Mouse (Mus musculus) embryonic facial prominence, embryonic 12.5 days (tissue): Measurements from ENCODE around the gene Ndc80. TPM values are rescaled to one million over a fixed set of nuclear protein-coding genes. Genes with fewer than 3 reads are reported as not detected.
"Not testable (repeated sequence)": the region's sequence is repeated elsewhere in the genome, so short reads cannot be mapped to it uniquely, and the experiment has no call there.

Source experiments
- ATAC-seq: fragments of 200-750 bp; cut with Nextera tagmentation; 2 replicates; pipeline ENCODE4 v1.8.0; 2017; ENCODE audit not compliant: insufficient number of reproducible peaks, insufficient read depth, low FRiP score, low TSS enrichment
- H3K27ac ChIP-seq: fragments of 300-500 bp; sonication (generic); 2 replicates; pipeline ENCODE4 v1.5.1; 2016; ENCODE audit warnings: mild to moderate bottlenecking
- H3K27me3 ChIP-seq: fragments of 300-500 bp; sonication (generic); 2 replicates; pipeline ENCODE4 v1.6.1; 2016; ENCODE audit warnings: mild to moderate bottlenecking, moderate library complexity
- H3K36me3 ChIP-seq: fragments of 300-500 bp; sonication (generic); 2 replicates; pipeline ENCODE4 v1.6.1; 2016; ENCODE audit warnings: mild to moderate bottlenecking
- H3K4me1 ChIP-seq: fragments of 300-500 bp; sonication (generic); 2 replicates; pipeline ENCODE4 v1.6.1; 2016
- H3K4me2 ChIP-seq: fragments of 300-500 bp; sonication (generic); replicated peaks from 2 replicates; pipeline ENCODE4 v1.6.1; 2016; ENCODE audit warnings: mild to moderate bottlenecking, moderate library complexity
- H3K4me3 ChIP-seq: fragments of 300-500 bp; sonication (generic); 2 replicates; pipeline ENCODE4 v1.5.1; 2016; ENCODE audit warnings: mild to moderate bottlenecking
- H3K9ac ChIP-seq: fragments of 300-500 bp; sonication (generic); 2 replicates; pipeline ENCODE4 v1.6.1; 2016; ENCODE audit warnings: mild to moderate bottlenecking, moderate library complexity
- H3K9me3 ChIP-seq: fragments of 300-500 bp; sonication (generic); 2 replicates; pipeline ENCODE4 v1.6.1; 2016; ENCODE audit warnings: mild to moderate bottlenecking, moderate library complexity
- WGBS: fragments of 180-500 bp; shearing (Covaris S2); methylation state at CpG from one replicate; pipeline ENCODE4 v1.1.7; 2016; 5-methylcytosine and 5-hydroxymethylcytosine counted together
- polyA plus RNA-seq: library from polyadenylated mRNA; unstranded; fragments of >200 nt; fragmentation: Nextera tagmentation; extraction: Ambion mirVana; gene quantifications from 2 replicates; pipeline ENCODE4 v1.2.1, GENCODE M21; 2016

Ndc80 gene
- polyA plus RNA-seq, 1 experiment from 2014 or later: 49.5 TPM

GRCm38 (mm10) chr17:71476346-71477020, 50.2 kb downstream of the Ndc80 start:
- 82% methylated on average over 7 of the region's 7 CpGs for WGBS
- Histone ChIP-seq H3K27me3 (no peaks in the 10 kb centered on the region), H3K9me3 (no peaks in the 10 kb centered on the region), H3K27ac (peak overlapping the region; percentile 98; the same call in 1 of the 2 replicates), H3K4me3 (peak overlapping the region; percentile 93), H3K9ac (peak overlapping the region; percentile 90), H3K4me1 (peaks cover 6% of the 10 kb centered on the region; the same call in 1 of the 2 replicates), H3K4me2 (peak overlapping the region; percentile 71), H3K36me3 (no peaks in the 10 kb centered on the region)
- no peak for ATAC-seq

GRCm38 (mm10) chr17:71475705-71476089, 51.0 kb downstream of the Ndc80 start:
- Histone ChIP-seq H3K4me3 (peak overlapping the region; percentile 93), H3K4me1 (peaks cover 6% of the 10 kb centered on the region; the same call in 1 of the 2 replicates), H3K9me3 (no peaks in the 10 kb centered on the region), H3K36me3 (no peaks in the 10 kb centered on the region), H3K4me2 (peak overlapping the region; percentile 71), H3K27ac (peak overlapping the region; percentile 98), H3K27me3 (no peaks in the 10 kb centered on the region), H3K9ac (peak overlapping the region; percentile 90)
- ATAC-seq: no peak; the same call in none of the 2 replicates
- WGBS: under 1% methylated on average over 31 of the region's 31 CpGs

GRCm38 (mm10) chr17:71474762-71475704, 51.6 kb downstream of the Ndc80 start, which contains the start of gene Smchd1:
Gene Smchd1, minus strand, starts transcription at chr17:71475343.
- Histone ChIP-seq H3K9me3 (no peaks in the 10 kb centered on the region), H3K9ac (peak within 1 kb of the TSS; percentile 90), H3K36me3 (no peaks in the 10 kb centered on the region), H3K27ac (peak within 1 kb of the TSS; percentile 98), H3K4me1 (peaks cover 6% of the 10 kb centered on the region; the same call in 1 of the 2 replicates), H3K4me2 (peak within 1 kb of the TSS; percentile 71), H3K4me3 (peak within 1 kb of the TSS; percentile 93), H3K27me3 (no peaks in the 10 kb centered on the region)
- WGBS: under 1% methylated on average over 104 of the region's 109 CpGs
- peak; percentile 97 for ATAC-seq

- Histone ChIP-seq H3K27ac (no peak overlapping the region), H3K4me3 (peak overlapping the region; percentile 93), H3K9ac (peak overlapping the region; percentile 90), H3K4me2 (peak overlapping the region; percentile 71), H3K9me3 (no peaks in the 10 kb centered on the region), H3K4me1 (peaks cover 6% of the 10 kb centered on the region; the same call in 1 of the 2 replicates), H3K36me3 (no peaks in the 10 kb centered on the region), H3K27me3 (no peaks in the 10 kb centered on the region)
- 17% methylated on average over 8 of the region's 8 CpGs for WGBS
- ATAC-seq: no peak
Observed at GRCm38 (mm10) chr17:71474128-71474527, 52.5 kb downstream of the Ndc80 start.

- H3K4me1 ChIP-seq: peaks cover 6% of the 10 kb centered on the region; the same call in 1 of the 2 replicates
Observed at GRCm38 (mm10) chr17:71471261-71471660, 55.4 kb downstream of the Ndc80 start.

GRCm38 (mm10) chr17:71460312-71460711, 66.3 kb downstream of the Ndc80 start:
- Histone ChIP-seq H3K4me2 (no peak overlapping the region), H3K27ac (no peak overlapping the region), H3K4me1 (no peaks in the 10 kb centered on the region), H3K9ac (no peak overlapping the region), H3K9me3 (no peaks in the 10 kb centered on the region), H3K4me3 (no peak overlapping the region), H3K27me3 (no peaks in the 10 kb centered on the region), H3K36me3 (peaks cover 55% of the 10 kb centered on the region)
- WGBS: 86% methylated on average over 3 of the region's 3 CpGs
- no peak for ATAC-seq

More at GRCm38 (mm10) chr17:71471261-71471660, 55.4 kb downstream of the Ndc80 start:
- WGBS: 85% methylated on average over 2 of the region's 2 CpGs
- no peak overlapping the region for H3K9ac ChIP-seq
- H3K36me3 ChIP-seq: no peaks in the 10 kb centered on the region
- no peaks in the 10 kb centered on the region for H3K27me3 ChIP-seq
- H3K4me3 ChIP-seq: no peak overlapping the region
- no peak for ATAC-seq
- H3K4me2 ChIP-seq: no peak overlapping the region
- no peak overlapping the region for H3K27ac ChIP-seq
- H3K9me3 ChIP-seq: no peaks in the 10 kb centered on the region

GRCm38 (mm10) chr17:71459818-71460217, 66.8 kb downstream of the Ndc80 start, which contains the start of gene Gm4707:
Gene Gm4707, minus strand, starts transcription at chr17:71459918.
- no peak within 1 kb of the TSS for H3K27ac ChIP-seq
- H3K27me3 ChIP-seq: no peaks in the 10 kb centered on the region
- no peak within 1 kb of the TSS for H3K4me3 ChIP-seq
- no peak within 1 kb of the TSS for H3K9ac ChIP-seq
- H3K9me3 ChIP-seq: no peaks in the 10 kb centered on the region
- H3K36me3 ChIP-seq: peaks cover 58% of the 10 kb centered on the region
- WGBS: 92% methylated on average over 2 of the region's 2 CpGs
- no peak within 1 kb of the TSS for H3K4me2 ChIP-seq
- no peaks in the 10 kb centered on the region for H3K4me1 ChIP-seq
- ATAC-seq: no peak

GRCm38 (mm10) chr17:71457361-71457760, 69.3 kb downstream of the Ndc80 start:
- H3K4me2 ChIP-seq, ATAC-seq, H3K4me1 ChIP-seq, H3K27ac ChIP-seq, H3K9me3 ChIP-seq, H3K4me3 ChIP-seq, H3K9ac ChIP-seq, H3K27me3 ChIP-seq: not testable (repeated sequence)
- 91% methylated on average over 6 of the region's 6 CpGs for WGBS
- H3K36me3 ChIP-seq: peaks cover 49% of the 10 kb centered on the region

Other genes with a start within 250 kb of the Ndc80 start
- 22.1 and 23.5 TPM in 2 replicates for gene Emilin2, start 214.9 kb downstream of the Ndc80 start, polyA plus RNA-seq
- gene Gm4707, start 66.9 kb downstream of the Ndc80 start, polyA plus RNA-seq: 5.3 and 6.4 TPM in 2 replicates
- gene Smchd1, start 51.5 kb downstream of the Ndc80 start, polyA plus RNA-seq: 84.2 and 84.9 TPM in 2 replicates
- gene Spdya, start 25.2 kb upstream of the Ndc80 start, polyA plus RNA-seq: 1.3 and 1.6 TPM in 2 replicates
- 85.6 and 85.8 TPM in 2 replicates for gene Wdr43, start 89.0 kb upstream of the Ndc80 start, polyA plus RNA-seq
- not detected in 2 replicates for gene Togaram2, start 146.4 kb upstream of the Ndc80 start, polyA plus RNA-seq
- gene Pcare, start 226.0 kb upstream of the Ndc80 start, polyA plus RNA-seq: not detected in 2 replicates
- 8.2 and 8.8 TPM in 2 replicates for gene Clip4, start 241.6 kb upstream of the Ndc80 start, polyA plus RNA-seq